Mouse (Mus musculus) limb, embryonic 11.5 days (tissue): ENCODE measurements around the gene Ormdl3. TPM values are rescaled to one million over a fixed set of nuclear protein-coding genes. Genes with fewer than 3 reads are reported as not detected.

Source experiments
- ATAC-seq: fragments of 200-750 bp; cut with Nextera tagmentation; 2 replicates; pipeline ENCODE4 v1.8.0; 2017; ENCODE audit warnings: low read depth; ENCODE audit not compliant: insufficient number of reproducible peaks, low FRiP score, low TSS enrichment
- DNase-seq: peaks from one replicate; pipeline ENCODE4 v3.0.0-alpha.2; 2015; ENCODE audit warnings: low spot score
- H3K27ac ChIP-seq: fragments of 300-500 bp; sonication (generic); replicated peaks from 2 replicates; pipeline ENCODE4 v1.5.1; 2014; ENCODE audit warnings: low read depth, mild to moderate bottlenecking, low read length
- H3K27me3 ChIP-seq: fragments of 300-500 bp; sonication (generic); 2 replicates; pipeline ENCODE4 v1.6.1; 2014; ENCODE audit warnings: mild to moderate bottlenecking, low read length, mixed read lengths; ENCODE audit not compliant: control insufficient read depth, insufficient read depth
- H3K36me3 ChIP-seq: fragments of 300-500 bp; sonication (generic); 2 replicates; pipeline ENCODE4 v1.6.1; 2014; ENCODE audit warnings: mild to moderate bottlenecking, low read length, moderate library complexity, mixed read lengths; ENCODE audit not compliant: control insufficient read depth, insufficient read depth
- H3K4me1 ChIP-seq: fragments of 300-500 bp; sonication (generic); 2 replicates; pipeline ENCODE4 v1.6.1; 2014; ENCODE audit warnings: low read length, mixed read lengths; ENCODE audit not compliant: control insufficient read depth, insufficient read depth
- H3K4me2 ChIP-seq: fragments of 300-500 bp; sonication (generic); 2 replicates; pipeline ENCODE4 v1.6.1; 2014; ENCODE audit warnings: low read depth, mild to moderate bottlenecking, moderate library complexity; ENCODE audit not compliant: severe bottlenecking
- H3K4me3 ChIP-seq: fragments of 300-500 bp; sonication (generic); 2 replicates; pipeline ENCODE4 v1.5.1; 2014; ENCODE audit warnings: low read depth, low read length
- H3K9ac ChIP-seq: fragments of 300-500 bp; sonication (generic); 2 replicates; pipeline ENCODE4 v1.6.1; 2014; ENCODE audit warnings: mild to moderate bottlenecking, low read length
- H3K9me3 ChIP-seq: fragments of 300-500 bp; sonication (generic); 2 replicates; pipeline ENCODE4 v1.6.1; 2016; ENCODE audit warnings: low read length; ENCODE audit not compliant: control insufficient read depth
- WGBS: fragments of 180-500 bp; shearing (Covaris S2); extraction: QIAGEN DNeasy Blood & Tissue Kit; methylation state at CpG from one replicate; pipeline ENCODE4 v1.1.7; 2014; 5-methylcytosine and 5-hydroxymethylcytosine counted together
- polyA plus RNA-seq: library from polyadenylated mRNA; unstranded; fragments of >200 nt; fragmentation: Nextera tagmentation; extraction: Ambion mirVana; gene quantifications from 2 replicates; pipeline ENCODE4 v1.2.1, GENCODE M21; 2014

Gene Ormdl3
- polyA plus RNA-seq, 1 experiment from 2014 or later = 9.6 TPM

GRCm38 (mm10) chr11:98595955-98596354 lies 8.8 kb upstream of the Ormdl3 start:
- ATAC-seq (no peak), DNase-seq (no peak)
- H3K9ac ChIP-seq = no peak overlapping the region
- H3K4me3 ChIP-seq = no peak overlapping the region
- H3K27me3 ChIP-seq = peaks cover 10% of the 10 kb centered on the region
- H3K36me3 ChIP-seq = no peaks in the 10 kb centered on the region
- WGBS = 79% methylated on average over 3 of the region's 3 CpGs
- H3K9me3 ChIP-seq = no peaks in the 10 kb centered on the region
- H3K4me1 ChIP-seq = no peaks in the 10 kb centered on the region; the same call in 1 of the 2 replicates
- no peak overlapping the region for H3K4me2 ChIP-seq
- no peak overlapping the region for H3K27ac ChIP-seq

GRCm38 (mm10) chr11:98595473-98595872 lies 8.3 kb upstream of the Ormdl3 start:
- Histone ChIP-seq H3K4me2 (no peak overlapping the region), H3K27me3 (peaks cover 10% of the 10 kb centered on the region), H3K4me3 (no peak overlapping the region), H3K9me3 (no peaks in the 10 kb centered on the region), H3K36me3 (no peaks in the 10 kb centered on the region), H3K9ac (no peak overlapping the region), H3K27ac (no peak overlapping the region), H3K4me1 (no peaks in the 10 kb centered on the region; the same call in 1 of the 2 replicates)
- DNase-seq = no peak
- WGBS = 80% methylated on average over 10 of the region's 10 CpGs
- no peak for ATAC-seq

GRCm38 (mm10) chr11:98595021-98595420 lies 7.9 kb upstream of the Ormdl3 start:
- Histone ChIP-seq H3K9ac (no peak overlapping the region), H3K36me3 (no peaks in the 10 kb centered on the region), H3K4me1 (no peaks in the 10 kb centered on the region; the same call in 1 of the 2 replicates), H3K27ac (no peak overlapping the region), H3K4me2 (no peak overlapping the region), H3K9me3 (no peaks in the 10 kb centered on the region), H3K27me3 (peaks cover 10% of the 10 kb centered on the region), H3K4me3 (no peak overlapping the region)
- ATAC-seq (no peak), DNase-seq (no peak)
- 79% methylated on average over 6 of the region's 6 CpGs for WGBS

- 81% methylated on average over 19 of the region's 19 CpGs for WGBS
- no peak overlapping the region for H3K9ac ChIP-seq
- no peaks in the 10 kb centered on the region for H3K36me3 ChIP-seq
- no peak for ATAC-seq
- H3K9me3 ChIP-seq = no peaks in the 10 kb centered on the region
- no peak overlapping the region for H3K27ac ChIP-seq
- H3K4me3 ChIP-seq = no peak overlapping the region
- DNase-seq = no peak
- peaks cover 9% of the 10 kb centered on the region for H3K4me1 ChIP-seq
- no peaks in the 10 kb centered on the region for H3K27me3 ChIP-seq
- no peak overlapping the region for H3K4me2 ChIP-seq
These were observed 3.6 kb upstream of the Ormdl3 start for GRCm38 (mm10) chr11:98590548-98591445.

- no peaks in the 10 kb centered on the region for H3K36me3 ChIP-seq
- H3K9me3 ChIP-seq = no peaks in the 10 kb centered on the region
- H3K4me2 ChIP-seq = no peak overlapping the region
- H3K9ac ChIP-seq = no peak overlapping the region
- H3K4me1 ChIP-seq = peaks cover 16% of the 10 kb centered on the region
- WGBS = 81% methylated on average over 8 of the region's 8 CpGs
- no peak overlapping the region for H3K4me3 ChIP-seq
- DNase-seq (no peak), ATAC-seq (no peak)
- no peaks in the 10 kb centered on the region for H3K27me3 ChIP-seq
- H3K27ac ChIP-seq = no peak overlapping the region
These were observed 2.1 kb upstream of the Ormdl3 start for GRCm38 (mm10) chr11:98589306-98589705.

- H3K9me3 ChIP-seq = no peaks in the 10 kb centered on the region
- no peak overlapping the region for H3K4me2 ChIP-seq
- no peak for DNase-seq
- 62% methylated on average over 6 of the region's 6 CpGs for WGBS
- no peak overlapping the region for H3K9ac ChIP-seq
- no peak overlapping the region for H3K27ac ChIP-seq
- ATAC-seq = no peak
- no peaks in the 10 kb centered on the region for H3K36me3 ChIP-seq
- H3K4me3 ChIP-seq = no peak overlapping the region
- no peaks in the 10 kb centered on the region for H3K27me3 ChIP-seq
- H3K4me1 ChIP-seq = peaks cover 16% of the 10 kb centered on the region
These were observed 1.7 kb upstream of the Ormdl3 start for GRCm38 (mm10) chr11:98588833-98589281.

- Histone ChIP-seq H3K4me1 (peaks cover 16% of the 10 kb centered on the region), H3K4me3 (peak overlapping the region; percentile 83), H3K4me2 (peak overlapping the region; percentile 89), H3K9me3 (no peaks in the 10 kb centered on the region), H3K36me3 (peaks cover under 1% of the 10 kb centered on the region; the same call in 1 of the 2 replicates), H3K27me3 (no peaks in the 10 kb centered on the region), H3K27ac (no peak overlapping the region), H3K9ac (peak overlapping the region; percentile 19; the same call in 1 of the 2 replicates)
- DNase-seq = peak; percentile 76
- peak; percentile 26; the same call in 1 of the 2 replicates for ATAC-seq
- WGBS = 7% methylated on average over 20 of the region's 20 CpGs
These were observed 747 bp upstream of the Ormdl3 start for GRCm38 (mm10) chr11:98587684-98588546.
